Mouse (Mus musculus) kidney, embryonic 15.5 days (tissue): ENCODE measurements at regions not wholly inside any gene's neighbourhood (a gene's known extent, or its start where the extent isn't known, plus 50 kb on each side); places are given as distances from the start of the nearest gene placed in this dataset.

Source experiments
- ATAC-seq: fragments of 200-750 bp; cut with Nextera tagmentation; replicated peaks from 2 replicates; pipeline ENCODE4 v1.8.0; 2017; ENCODE audit warnings: moderate TSS enrichment; ENCODE audit not compliant: low FRiP score
- H3K27ac ChIP-seq: fragments of 300-500 bp; sonication (generic); 2 replicates; pipeline ENCODE4 v1.5.1; 2015; ENCODE audit warnings: mild to moderate bottlenecking, inconsistent platforms
- H3K27me3 ChIP-seq: fragments of 300-500 bp; sonication (generic); 2 replicates; pipeline ENCODE4 v1.6.1; 2015; ENCODE audit warnings: inconsistent platforms
- H3K36me3 ChIP-seq: fragments of 300-500 bp; sonication (generic); 2 replicates; pipeline ENCODE4 v1.6.1; 2015; ENCODE audit warnings: inconsistent platforms
- H3K4me1 ChIP-seq: fragments of 300-500 bp; sonication (generic); 2 replicates; pipeline ENCODE4 v1.6.1; 2015; ENCODE audit warnings: inconsistent platforms
- H3K4me2 ChIP-seq: fragments of 300-500 bp; sonication (generic); 2 replicates; pipeline ENCODE4 v1.6.1; 2015; ENCODE audit warnings: moderate library complexity, mild to moderate bottlenecking, inconsistent platforms
- H3K4me3 ChIP-seq: fragments of 300-500 bp; sonication (generic); replicated peaks from 2 replicates; pipeline ENCODE4 v1.5.1; 2015; ENCODE audit warnings: mild to moderate bottlenecking, inconsistent platforms
- H3K9ac ChIP-seq: fragments of 300-500 bp; sonication (generic); 2 replicates; pipeline ENCODE4 v1.6.1; 2015; ENCODE audit warnings: mild to moderate bottlenecking, inconsistent platforms
- H3K9me3 ChIP-seq: fragments of 300-500 bp; sonication (generic); replicated peaks from 2 replicates; pipeline ENCODE4 v1.6.1; 2016; ENCODE audit warnings: inconsistent platforms
- WGBS: fragments of 180-500 bp; shearing (Covaris S2); methylation state at CpG from one replicate; pipeline ENCODE4 v1.1.7; 2015; ENCODE audit warnings: mixed read lengths; 5-methylcytosine and 5-hydroxymethylcytosine counted together

DNA sequence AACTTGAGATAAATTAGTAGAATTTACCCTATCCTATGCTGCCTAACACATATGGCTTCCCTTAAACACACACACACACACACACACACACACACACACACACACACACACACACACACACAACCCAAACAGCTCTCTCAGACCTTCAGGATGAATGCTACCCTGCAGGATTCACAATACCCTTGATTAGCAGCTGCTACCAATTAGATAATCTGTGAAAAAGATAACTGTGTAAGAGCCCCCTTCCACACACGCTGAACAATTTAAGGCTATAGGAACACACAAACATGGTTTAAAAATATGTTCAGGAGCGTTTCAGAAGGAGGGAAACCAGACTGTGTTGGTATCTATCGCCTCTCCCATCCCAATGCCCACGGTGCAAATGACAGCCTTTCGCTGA is 258.6 kb downstream of the Dact1 start:
- Histone ChIP-seq H3K27ac (no peak overlapping the region), H3K4me2 (no peak overlapping the region), H3K9me3 (no peaks in the 10 kb centered on the region), H3K27me3 (no peaks in the 10 kb centered on the region), H3K4me1 (peaks cover 29% of the 10 kb centered on the region), H3K36me3 (no peaks in the 10 kb centered on the region), H3K9ac (no peak overlapping the region), H3K4me3 (no peak overlapping the region)
- no peak for ATAC-seq
- WGBS, result 69% methylated on average over 5 of the region's 5 CpGs

GRCm38 (mm10) chr12:71568880-71569390 is 259.3 kb downstream of the Dact1 start:
- no peak overlapping the region for H3K4me3 ChIP-seq

GRCm38 (mm10) chr12:71569662-71570061 is 260.0 kb downstream of the Dact1 start:
- no peak overlapping the region for H3K27ac ChIP-seq
- no peak overlapping the region for H3K4me2 ChIP-seq
- no peaks in the 10 kb centered on the region for H3K36me3 ChIP-seq
- 31% methylated on average over 12 of the region's 12 CpGs for WGBS
- no peaks in the 10 kb centered on the region for H3K9me3 ChIP-seq
- peaks cover 29% of the 10 kb centered on the region for H3K4me1 ChIP-seq
- H3K4me3 ChIP-seq, result no peak overlapping the region
- ATAC-seq, result no peak; the same call in 1 of the 2 replicates
- H3K27me3 ChIP-seq, result no peaks in the 10 kb centered on the region
- no peak overlapping the region for H3K9ac ChIP-seq

More at GRCm38 (mm10) chr12:71568880-71569390, 259.3 kb downstream of the Dact1 start:
- no peak for ATAC-seq
- no peak overlapping the region for H3K4me2 ChIP-seq
- no peaks in the 10 kb centered on the region for H3K27me3 ChIP-seq
- peaks cover 29% of the 10 kb centered on the region for H3K4me1 ChIP-seq
- H3K27ac ChIP-seq, result no peak overlapping the region
- WGBS, result 67% methylated on average over 6 of the region's 6 CpGs
- H3K9ac ChIP-seq, result no peak overlapping the region
- H3K9me3 ChIP-seq, result no peaks in the 10 kb centered on the region
- H3K36me3 ChIP-seq, result no peaks in the 10 kb centered on the region

- Histone ChIP-seq H3K4me2 (no peak overlapping the region), H3K4me1 (peaks cover 29% of the 10 kb centered on the region), H3K27me3 (no peaks in the 10 kb centered on the region), H3K27ac (no peak overlapping the region), H3K9ac (no peak overlapping the region), H3K4me3 (no peak overlapping the region), H3K36me3 (no peaks in the 10 kb centered on the region), H3K9me3 (no peaks in the 10 kb centered on the region)
- WGBS, result 91% methylated on average over 2 of the region's 2 CpGs
- ATAC-seq, result no peak
These were observed 260.4 kb downstream of the Dact1 start for GRCm38 (mm10) chr12:71570116-71570515.

DNA sequence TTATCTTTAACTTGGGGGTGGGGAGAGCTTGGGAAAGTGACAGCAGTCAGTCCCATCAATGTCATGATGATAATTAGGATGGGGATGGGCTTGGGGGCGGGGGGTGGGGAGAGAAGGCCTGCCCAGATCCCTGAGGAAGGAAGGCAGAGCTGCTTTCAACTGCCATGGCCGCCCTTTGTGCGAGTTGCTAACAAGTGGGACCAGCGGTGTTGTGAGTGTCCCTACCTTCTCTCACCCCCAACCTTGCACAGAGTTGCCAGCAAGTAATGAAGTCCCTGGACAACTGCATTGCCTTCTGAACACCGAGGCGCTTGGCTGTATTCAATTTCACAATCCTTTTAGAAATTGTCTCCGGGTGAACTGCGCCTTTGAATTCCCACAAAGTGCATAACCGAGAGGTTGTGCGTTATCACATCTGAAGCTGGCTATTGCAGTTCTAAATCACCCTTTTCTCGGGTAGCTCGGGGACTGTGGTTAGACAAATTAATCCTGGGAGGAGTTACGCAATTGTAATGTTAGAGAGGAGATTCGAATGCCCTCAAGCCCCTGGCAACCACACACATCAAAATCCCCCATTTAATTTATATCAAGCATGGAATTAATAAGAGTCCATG is 257.9 kb upstream of the Daam1 start:
- H3K4me2 ChIP-seq, result no peak overlapping the region
- no peak overlapping the region for H3K4me3 ChIP-seq
- H3K27ac ChIP-seq, result no peak overlapping the region
- no peaks in the 10 kb centered on the region for H3K9me3 ChIP-seq
- no peak for ATAC-seq
- 49% methylated on average over 14 of the region's 14 CpGs for WGBS
- H3K36me3 ChIP-seq, result no peaks in the 10 kb centered on the region
- H3K4me1 ChIP-seq, result peaks cover 38% of the 10 kb centered on the region
- H3K9ac ChIP-seq, result no peak overlapping the region
- no peaks in the 10 kb centered on the region for H3K27me3 ChIP-seq

GRCm38 (mm10) chr12:71573456-71573855 is 257.4 kb upstream of the Daam1 start:
- H3K27me3 ChIP-seq, result no peaks in the 10 kb centered on the region
- ATAC-seq, result no peak
- H3K9ac ChIP-seq, result no peak overlapping the region

GRCm38 (mm10) chr12:71574685-71575084 is 256.2 kb upstream of the Daam1 start:
- Histone ChIP-seq H3K4me2 (no peak overlapping the region), H3K4me1 (peaks cover 47% of the 10 kb centered on the region), H3K9me3 (no peaks in the 10 kb centered on the region), H3K4me3 (no peak overlapping the region), H3K36me3 (no peaks in the 10 kb centered on the region), H3K9ac (no peak overlapping the region), H3K27ac (no peak overlapping the region), H3K27me3 (no peaks in the 10 kb centered on the region)
- no peak for ATAC-seq
- WGBS, result 95% methylated on average over 10 of the region's 10 CpGs

More at GRCm38 (mm10) chr12:71573456-71573855, 257.4 kb upstream of the Daam1 start:
- no peak overlapping the region for H3K27ac ChIP-seq
- no peak overlapping the region for H3K4me3 ChIP-seq
- WGBS, result 65% methylated on average over 8 of the region's 8 CpGs
- no peaks in the 10 kb centered on the region for H3K36me3 ChIP-seq
- no peak overlapping the region for H3K4me2 ChIP-seq
- H3K9me3 ChIP-seq, result no peaks in the 10 kb centered on the region
- H3K4me1 ChIP-seq, result peaks cover 43% of the 10 kb centered on the region

GRCm38 (mm10) chr12:71577349-71577748 is 253.5 kb upstream of the Daam1 start:
- ATAC-seq, result peak; percentile 90
- H3K4me1 ChIP-seq, result peaks cover 42% of the 10 kb centered on the region
- H3K9me3 ChIP-seq, result no peaks in the 10 kb centered on the region
- no peaks in the 10 kb centered on the region for H3K36me3 ChIP-seq
- peak overlapping the region; percentile 34 for H3K4me3 ChIP-seq
- no peak overlapping the region for H3K27ac ChIP-seq
- no peaks in the 10 kb centered on the region for H3K27me3 ChIP-seq
- H3K4me2 ChIP-seq, result peak overlapping the region; percentile 66
- no peak overlapping the region for H3K9ac ChIP-seq
- WGBS, result 2% methylated on average over 9 of the region's 9 CpGs

DNA sequence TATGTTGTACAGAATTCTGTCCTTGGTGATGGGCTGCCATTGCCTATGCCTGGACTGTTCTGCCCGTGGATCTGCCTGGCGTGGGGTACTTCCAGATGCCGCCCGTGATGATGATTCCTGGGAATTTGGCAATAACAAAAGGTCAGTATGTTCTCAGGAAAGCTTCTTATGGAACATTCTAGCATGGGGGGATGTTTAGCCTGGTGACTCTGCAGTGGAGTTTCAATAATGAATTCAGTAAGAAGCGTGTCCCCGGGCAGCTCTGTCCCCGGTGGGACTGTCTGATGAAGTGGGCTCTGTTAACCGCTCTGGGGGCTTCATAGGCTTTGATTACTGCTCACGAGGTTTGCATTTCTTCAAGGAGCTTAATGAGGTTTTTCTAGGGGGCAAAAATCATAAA is 252.9 kb upstream of the Daam1 start:
- H3K4me3 ChIP-seq, result no peak overlapping the region
- WGBS, result 62% methylated on average over 9 of the region's 9 CpGs
- H3K36me3 ChIP-seq, result no peaks in the 10 kb centered on the region
- no peaks in the 10 kb centered on the region for H3K9me3 ChIP-seq
- H3K27me3 ChIP-seq, result no peaks in the 10 kb centered on the region
- peak overlapping the region; percentile 66 for H3K4me2 ChIP-seq
- H3K4me1 ChIP-seq, result peaks cover 36% of the 10 kb centered on the region
- no peak overlapping the region for H3K27ac ChIP-seq
- ATAC-seq, result 0 out of 2 replicates have a peak, but pooled peaks have one; percentile 41
- no peak overlapping the region for H3K9ac ChIP-seq

DNA sequence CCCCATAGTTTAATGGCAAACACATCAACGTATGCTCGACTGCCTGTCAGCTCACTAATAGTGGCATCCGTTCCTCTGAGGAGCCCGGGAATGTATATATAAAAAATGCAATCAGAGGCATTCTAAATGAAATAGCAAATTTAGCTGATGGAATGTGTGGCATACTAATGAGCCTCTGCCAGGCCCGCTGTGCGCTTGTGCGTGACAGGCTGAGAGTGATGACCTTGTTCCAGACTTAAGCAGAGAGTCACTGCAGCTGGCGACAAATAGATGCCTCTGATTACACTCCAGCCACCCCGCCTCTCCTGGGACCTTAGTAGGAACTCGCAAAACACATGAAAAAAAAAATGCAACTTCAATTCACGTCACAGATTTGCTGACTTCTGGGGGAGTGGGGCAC is 252.0 kb upstream of the Daam1 start:
- no peak for ATAC-seq
- WGBS, result 26% methylated on average over 11 of the region's 11 CpGs
- Histone ChIP-seq H3K27me3 (no peaks in the 10 kb centered on the region), H3K9me3 (no peaks in the 10 kb centered on the region), H3K27ac (no peak overlapping the region), H3K4me2 (no peak overlapping the region), H3K4me3 (no peak overlapping the region), H3K36me3 (no peaks in the 10 kb centered on the region), H3K9ac (no peak overlapping the region), H3K4me1 (peaks cover 34% of the 10 kb centered on the region)

DNA sequence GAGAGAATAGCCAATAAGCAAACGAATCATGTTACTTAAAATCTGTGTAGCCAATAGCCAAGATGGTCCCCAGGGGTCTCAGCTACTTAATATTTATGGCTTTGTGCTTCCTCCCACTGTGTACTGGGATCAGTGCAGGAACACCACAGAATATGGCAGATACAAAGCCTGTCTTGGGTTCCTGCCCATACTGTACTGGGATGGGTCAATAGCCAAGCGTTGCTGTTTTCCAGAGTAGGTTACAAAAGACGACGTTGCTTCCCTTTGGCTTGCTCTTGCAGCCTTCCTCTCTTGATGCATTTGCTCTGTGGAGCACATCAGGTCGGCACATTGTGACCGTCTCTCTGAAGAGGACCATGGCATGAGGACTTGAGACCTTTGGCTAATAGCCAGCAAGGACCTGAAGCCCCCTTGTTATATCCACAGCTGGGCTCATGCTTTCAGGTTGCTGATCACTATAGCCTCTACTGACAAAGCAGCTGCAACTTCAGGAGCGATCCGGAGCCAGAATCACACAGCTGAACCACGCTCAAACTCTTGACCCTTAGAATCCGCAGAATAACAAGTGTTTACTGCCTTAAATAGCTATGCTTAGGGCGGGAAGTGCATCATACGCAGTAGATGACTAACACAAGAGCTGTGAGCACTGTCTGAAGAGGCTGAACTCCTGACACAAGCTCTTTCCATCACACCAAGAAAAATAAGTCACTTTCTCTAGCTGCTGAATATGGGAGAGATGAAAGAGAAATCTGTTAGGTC is 250.2 kb upstream of the Daam1 start:
- no peak overlapping the region for H3K27ac ChIP-seq
- no peak overlapping the region for H3K9ac ChIP-seq
- ATAC-seq, result no peak
- WGBS, result 68% methylated on average over 12 of the region's 12 CpGs
- H3K4me1 ChIP-seq, result peaks cover 34% of the 10 kb centered on the region
- H3K4me3 ChIP-seq, result no peak overlapping the region
- H3K9me3 ChIP-seq, result no peaks in the 10 kb centered on the region
- no peaks in the 10 kb centered on the region for H3K27me3 ChIP-seq
- no peak overlapping the region for H3K4me2 ChIP-seq
- no peaks in the 10 kb centered on the region for H3K36me3 ChIP-seq

GRCm38 (mm10) chr12:71584618-71585017 is 246.3 kb upstream of the Daam1 start:
- H3K36me3 ChIP-seq, result no peaks in the 10 kb centered on the region
- no peak overlapping the region for H3K27ac ChIP-seq
- no peak overlapping the region for H3K4me3 ChIP-seq
- peaks cover 11% of the 10 kb centered on the region for H3K4me1 ChIP-seq
- H3K4me2 ChIP-seq, result no peak overlapping the region
- H3K9ac ChIP-seq, result no peak overlapping the region
- ATAC-seq, result no peak
- WGBS, result 76% methylated on average over 8 of the region's 8 CpGs
- no peaks in the 10 kb centered on the region for H3K27me3 ChIP-seq
- no peaks in the 10 kb centered on the region for H3K9me3 ChIP-seq
